Mouse (Mus musculus) activated CD4-positive, CD25-positive, alpha-beta regulatory T cell, adult 9 weeks (primary cell): ENCODE measurements around the gene Fam45a. TPM values are rescaled to one million over a fixed set of nuclear protein-coding genes. Genes with fewer than 3 reads are reported as not detected.

Experiments used
- polyA plus RNA-seq: library from polyadenylated mRNA; unstranded; fragments of 100-300 nt; shearing (Covaris generic); gene quantifications from one replicate; pipeline ENCODE4 v1.2.1, GENCODE M21; 2017

The Fam45a gene
- 50.0 TPM for polyA plus RNA-seq

DNA sequence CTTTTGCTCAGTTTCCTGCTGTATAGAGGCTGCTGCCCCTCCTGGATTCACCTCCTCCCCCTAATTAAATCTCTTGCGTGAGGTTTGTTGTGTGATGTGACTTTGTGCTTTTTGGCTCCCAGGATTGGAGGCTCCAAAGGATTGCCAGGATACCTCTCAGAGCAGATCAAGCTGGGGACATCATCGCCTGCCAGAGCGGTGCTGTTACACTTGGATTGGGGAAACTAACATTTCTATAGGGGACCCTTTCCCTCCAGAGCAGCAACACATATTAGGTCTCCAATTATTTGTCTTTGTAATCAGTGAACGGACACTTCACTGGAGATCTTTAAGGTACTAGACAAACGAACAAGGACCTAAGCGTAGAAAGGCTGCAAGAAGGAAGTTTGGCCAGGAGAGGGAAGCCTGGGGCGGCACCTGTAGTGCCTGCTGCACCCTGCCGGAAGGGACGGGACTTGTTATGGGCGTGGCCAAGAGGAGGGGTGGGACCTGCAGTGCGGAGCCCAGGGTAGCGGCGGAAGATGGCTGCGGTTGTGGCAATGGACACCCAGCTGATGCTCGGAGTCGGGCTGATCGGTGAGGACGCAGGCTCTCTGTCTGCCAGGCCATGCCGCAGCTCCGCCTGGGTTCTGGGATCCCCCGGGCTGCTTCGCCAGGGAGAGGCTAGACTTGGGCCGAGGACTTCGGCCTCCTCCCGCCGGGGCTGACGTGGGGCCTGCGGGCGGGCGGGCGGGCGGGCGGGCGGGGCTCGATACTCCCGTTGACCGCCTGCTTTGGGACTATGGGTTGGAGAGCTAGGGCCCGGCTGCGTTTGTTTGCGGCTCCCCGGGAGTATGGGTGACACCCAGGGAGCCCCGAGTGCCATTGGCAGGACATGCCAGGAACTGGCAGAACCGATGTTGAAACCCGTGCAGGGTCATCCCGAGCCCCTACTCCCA, at the start of gene Fam45a:
TSS of gene Fam45a (plus strand) at position 488 of the 938 bp plus-strand sequence.

DNA sequence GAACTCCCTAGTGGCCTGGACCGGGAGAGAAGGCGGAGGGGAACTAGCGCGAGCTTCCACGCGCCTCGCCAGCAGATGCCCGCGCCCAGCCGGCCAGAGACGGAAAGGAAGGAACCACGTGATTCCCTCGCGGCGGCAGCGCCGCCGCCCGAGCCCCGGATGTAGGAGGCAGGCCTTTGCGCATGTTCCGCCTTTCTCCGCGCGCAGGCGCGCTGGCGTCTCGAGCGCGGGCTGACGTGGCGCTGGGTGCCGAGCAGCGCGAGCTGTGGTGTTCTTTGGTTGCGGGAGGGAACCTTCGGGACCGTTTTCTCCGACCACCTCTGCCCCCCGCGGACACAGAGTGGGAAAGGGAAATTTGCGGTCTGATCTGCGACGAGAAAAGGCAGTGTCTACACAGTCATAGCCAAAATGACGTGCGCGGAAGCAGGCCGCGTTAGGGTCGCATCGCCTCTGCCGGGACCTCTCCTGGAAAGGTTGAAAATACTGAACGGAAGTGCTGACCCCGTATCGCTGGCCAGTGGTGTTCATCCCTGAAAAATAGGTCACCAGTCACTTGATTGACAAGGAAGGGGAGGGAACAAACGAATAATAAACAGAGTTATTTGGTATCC, 20.7 kb upstream of the Fam45a start, which contains the start of gene Eif3a:
TSS of gene Eif3a (minus strand) at position 108 of the 611 bp plus-strand sequence.

DNA sequence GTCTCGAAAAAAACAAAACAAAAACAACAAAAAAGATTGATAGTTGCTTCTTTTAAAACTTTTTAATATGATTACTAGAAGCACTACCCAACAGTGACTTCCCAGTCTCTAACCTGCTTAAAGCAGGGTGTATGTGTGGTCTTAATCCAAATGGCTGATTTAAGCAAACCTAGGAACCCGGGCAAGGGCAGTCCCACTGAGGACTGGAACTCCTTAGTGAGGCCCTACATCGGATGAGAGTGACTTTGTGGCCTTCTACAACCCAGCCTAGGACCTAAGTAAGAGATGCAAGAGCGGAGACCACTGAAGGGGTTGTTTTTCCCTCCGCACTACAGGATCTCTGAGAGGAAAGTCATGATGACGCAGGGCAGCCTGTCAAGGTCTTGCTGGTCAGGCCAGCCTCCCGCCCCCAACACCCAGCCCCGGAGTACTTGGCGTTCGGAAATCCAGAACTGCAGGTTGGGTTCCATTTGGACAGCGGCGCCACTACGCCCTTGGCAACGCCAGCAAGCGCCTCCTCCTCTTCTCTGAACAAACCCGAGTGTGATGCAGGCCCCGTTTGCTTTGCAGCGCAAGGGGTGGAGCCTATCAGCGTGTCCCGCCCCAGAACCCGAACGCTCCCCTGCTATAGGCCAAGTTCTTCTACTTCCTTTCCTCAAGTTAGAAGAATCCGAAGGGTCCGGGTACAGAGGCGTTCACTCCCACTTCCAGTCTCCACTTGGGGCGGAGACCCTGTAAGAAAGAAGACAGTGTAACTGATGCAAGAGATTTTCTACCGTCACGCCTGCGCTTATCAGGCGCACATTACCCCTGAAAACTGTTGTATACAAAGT, 49.7 kb downstream of the Fam45a start, which contains the start of gene Sfxn4:
TSS of gene Sfxn4 (minus strand) at position 612 of the 833 bp plus-strand sequence.

DNA sequence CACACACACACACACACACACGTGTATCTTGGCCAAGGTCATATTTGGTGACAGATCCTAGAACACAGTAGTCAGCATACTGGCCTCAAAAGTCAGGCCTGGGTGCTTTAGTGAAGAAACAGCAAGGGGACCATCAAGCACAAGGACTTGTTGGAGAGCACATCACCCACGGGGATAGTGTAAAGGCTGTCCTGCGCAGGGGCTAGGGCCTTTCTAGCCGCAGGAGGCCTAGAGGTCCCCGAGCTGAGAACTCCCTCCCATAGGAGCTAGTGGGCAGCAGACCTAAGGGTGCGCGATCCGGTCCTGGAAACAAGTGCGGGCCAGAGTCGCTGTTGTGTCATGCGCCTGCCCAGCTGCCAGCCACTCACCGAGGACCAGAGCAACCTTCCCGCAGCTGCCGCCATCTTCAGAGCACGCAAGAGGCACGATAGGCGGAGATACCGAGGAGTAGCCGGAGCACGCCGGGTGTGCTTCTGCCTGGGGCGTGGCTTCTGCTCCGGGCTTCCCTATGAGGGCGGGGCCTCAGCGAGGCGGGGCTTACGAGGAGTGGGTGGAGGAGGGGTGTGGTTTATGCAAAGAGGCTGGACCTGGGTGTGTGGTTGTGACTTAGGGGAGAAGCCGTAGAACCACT, 62.8 kb downstream of the Fam45a start, which contains the start of gene Prdx3:
TSS of gene Prdx3 (minus strand) at position 493 of the 631 bp plus-strand sequence.

Other genes starting within 250 kb of the Fam45a start
- 16.7 TPM for gene Cacul1, start 230.6 kb upstream of the Fam45a start, polyA plus RNA-seq
- gene Nanos1, start 55.6 kb upstream of the Fam45a start, polyA plus RNA-seq, result 0.53 TPM
- 144 TPM for gene Eif3a, start 20.9 kb upstream of the Fam45a start, polyA plus RNA-seq
- 5.7 TPM for gene Sfxn4, start 49.9 kb downstream of the Fam45a start, polyA plus RNA-seq
- 103 TPM for gene Prdx3, start 63.0 kb downstream of the Fam45a start, polyA plus RNA-seq
- gene Grk5, start 78.2 kb downstream of the Fam45a start, polyA plus RNA-seq, result 2.5 TPM